Mouse (Mus musculus) cortical plate, adult 2 months (tissue): ENCODE measurements at regions not wholly inside any gene's neighbourhood (a gene's known extent, or its start where the extent isn't known, plus 50 kb on each side); places are given as distances from the start of the nearest gene placed in this dataset.

Source experiments
- CTCF ChIP-seq: fragments of 200-500 bp; IDR thresholded peaks from 2 replicates; pipeline ENCODE4 v1.5.1; 2011; ENCODE audit warnings: mild to moderate bottlenecking, control low read depth, low read length; ENCODE audit not compliant: insufficient read depth; ENCODE audit errors: extremely low read depth
- POLR2A ChIP-seq: fragments of 200-500 bp; IDR thresholded peaks from 2 replicates; pipeline ENCODE4 v1.6.1; 2011; ENCODE audit warnings: mild to moderate bottlenecking, low read length, control low read depth; ENCODE audit not compliant: insufficient read depth; ENCODE audit errors: extremely low read depth

DNA sequence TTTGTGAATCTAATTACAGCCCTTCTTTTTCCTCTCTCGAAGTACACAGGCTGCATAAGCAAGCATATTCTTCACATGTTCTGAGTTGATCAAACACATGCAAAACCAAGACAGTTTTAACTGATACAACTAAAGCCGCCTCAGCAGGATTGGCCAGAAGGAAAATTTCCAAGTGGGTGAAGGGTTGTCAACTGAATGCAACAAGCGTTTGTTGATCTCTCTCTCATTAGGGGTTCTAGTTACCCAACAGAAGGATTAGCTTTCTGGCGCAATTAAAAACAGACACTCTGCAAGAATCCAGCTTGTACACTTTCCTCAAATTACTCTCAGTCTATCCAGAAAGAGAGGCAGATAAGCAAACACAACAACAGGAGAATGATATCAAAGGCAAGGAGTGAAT lies 367.5 kb upstream of the Cited2 start:
- TF ChIP-seq CTCF (no peak), POLR2A (no peak)
